Mouse (Mus musculus) forebrain, embryonic 10.5 days (tissue): ENCODE measurements around the gene Zfp467. TPM values are rescaled to one million over a fixed set of nuclear protein-coding genes. Genes with fewer than 3 reads are reported as not detected.
A peak's percentile ranks its signal among the peaks of the same experiment; 100 is the strongest.

Experiments used
- DNase-seq: peaks from one replicate; pipeline ENCODE4 v3.0.0-alpha.2; 2017; ENCODE audit warnings: low spot score; ENCODE audit errors: extremely low spot score
- H3K27ac ChIP-seq: fragments of 300-500 bp; sonication (generic); 2 replicates; pipeline ENCODE4 v1.5.1; 2016; ENCODE audit warnings: mild to moderate bottlenecking
- H3K27me3 ChIP-seq: fragments of 300-500 bp; sonication (generic); 2 replicates; pipeline ENCODE4 v1.6.1; 2016; ENCODE audit warnings: mild to moderate bottlenecking; ENCODE audit not compliant: poor library complexity, severe bottlenecking
- H3K36me3 ChIP-seq: fragments of 300-500 bp; sonication (generic); replicated peaks from 2 replicates; pipeline ENCODE4 v1.6.1; 2016; ENCODE audit warnings: mild to moderate bottlenecking, moderate library complexity
- H3K4me1 ChIP-seq: fragments of 300-500 bp; sonication (generic); 2 replicates; pipeline ENCODE4 v1.6.1; 2016
- H3K4me3 ChIP-seq: fragments of 300-500 bp; sonication (generic); 2 replicates; pipeline ENCODE4 v1.5.1; 2016; ENCODE audit warnings: mild to moderate bottlenecking, moderate library complexity
- H3K9me3 ChIP-seq: fragments of 300-500 bp; sonication (generic); 2 replicates; pipeline ENCODE4 v1.6.1; 2016; ENCODE audit warnings: mild to moderate bottlenecking, moderate library complexity
- WGBS: fragments of 180-500 bp; shearing (Covaris S2); methylation state at CpG from one replicate; pipeline ENCODE4 v1.1.7; 2016; 5-methylcytosine and 5-hydroxymethylcytosine counted together
- polyA plus RNA-seq: library from polyadenylated mRNA; unstranded; fragments of >200 nt; fragmentation: Nextera tagmentation; extraction: Ambion mirVana; gene quantifications from 2 replicates; pipeline ENCODE4 v1.2.1, GENCODE M21; 2016

Gene Zfp467
- polyA plus RNA-seq, 1 experiment from 2014 or later, result 13.1 TPM

GRCm38 (mm10) chr6:48414886-48415285 lies 30.7 kb downstream of the Zfp467 start:
- Histone ChIP-seq H3K4me1 (no peaks in the 10 kb centered on the region), H3K27me3 (no peaks in the 10 kb centered on the region), H3K9me3 (no peaks in the 10 kb centered on the region), H3K4me3 (no peak overlapping the region), H3K27ac (no peak overlapping the region), H3K36me3 (peaks cover 89% of the 10 kb centered on the region)
- no peak for DNase-seq
- 87% methylated on average over 1 of the region's 1 CpGs for WGBS

GRCm38 (mm10) chr6:48413081-48413480 lies 32.5 kb downstream of the Zfp467 start:
- no peak overlapping the region for H3K4me3 ChIP-seq
- no peak for DNase-seq
- no peaks in the 10 kb centered on the region for H3K4me1 ChIP-seq
- WGBS, result 88% methylated on average over 10 of the region's 10 CpGs
- H3K36me3 ChIP-seq, result peaks cover 99% of the 10 kb centered on the region
- no peak overlapping the region for H3K27ac ChIP-seq
- no peaks in the 10 kb centered on the region for H3K9me3 ChIP-seq
- no peaks in the 10 kb centered on the region for H3K27me3 ChIP-seq

- DNase-seq, result no peak
- no peak overlapping the region for H3K4me3 ChIP-seq
- H3K9me3 ChIP-seq, result no peaks in the 10 kb centered on the region
- H3K27ac ChIP-seq, result no peak overlapping the region
- WGBS, result 90% methylated on average over 3 of the region's 3 CpGs
- peaks cover 99% of the 10 kb centered on the region for H3K36me3 ChIP-seq
- no peaks in the 10 kb centered on the region for H3K4me1 ChIP-seq
- H3K27me3 ChIP-seq, result no peaks in the 10 kb centered on the region
Measured at GRCm38 (mm10) chr6:48412662-48413061, 33.0 kb downstream of the Zfp467 start.

GRCm38 (mm10) chr6:48412147-48412546 lies 33.5 kb downstream of the Zfp467 start:
- Histone ChIP-seq H3K27ac (no peak overlapping the region), H3K9me3 (no peaks in the 10 kb centered on the region), H3K27me3 (no peaks in the 10 kb centered on the region), H3K4me1 (no peaks in the 10 kb centered on the region), H3K36me3 (peaks cover 100% of the 10 kb centered on the region), H3K4me3 (no peak overlapping the region)
- WGBS, result 95% methylated on average over 4 of the region's 4 CpGs
- no peak for DNase-seq

GRCm38 (mm10) chr6:48411193-48412092 lies 34.2 kb downstream of the Zfp467 start:
- Histone ChIP-seq H3K27ac (no peak overlapping the region), H3K27me3 (no peaks in the 10 kb centered on the region), H3K9me3 (no peaks in the 10 kb centered on the region), H3K4me1 (no peaks in the 10 kb centered on the region), H3K36me3 (peaks cover 100% of the 10 kb centered on the region), H3K4me3 (no peak overlapping the region)
- 92% methylated on average over 6 of the region's 6 CpGs for WGBS
- no peak for DNase-seq

- Histone ChIP-seq H3K4me3 (no peak overlapping the region), H3K9me3 (no peaks in the 10 kb centered on the region), H3K27me3 (no peaks in the 10 kb centered on the region), H3K27ac (no peak overlapping the region), H3K36me3 (peaks cover 100% of the 10 kb centered on the region), H3K4me1 (no peaks in the 10 kb centered on the region)
- peak; percentile 11 for DNase-seq
- 89% methylated on average over 3 of the region's 3 CpGs for WGBS
Measured at GRCm38 (mm10) chr6:48410551-48410950, 35.1 kb downstream of the Zfp467 start.

- Histone ChIP-seq H3K4me3 (no peak overlapping the region), H3K27ac (no peak overlapping the region), H3K9me3 (no peaks in the 10 kb centered on the region), H3K27me3 (no peaks in the 10 kb centered on the region), H3K4me1 (no peaks in the 10 kb centered on the region), H3K36me3 (peaks cover 100% of the 10 kb centered on the region)
- DNase-seq, result no peak
- WGBS, result 93% methylated on average over 4 of the region's 4 CpGs
Measured at GRCm38 (mm10) chr6:48409726-48410343, 35.8 kb downstream of the Zfp467 start.

GRCm38 (mm10) chr6:48404071-48404470 lies 41.6 kb downstream of the Zfp467 start:
- no peak for DNase-seq

GRCm38 (mm10) chr6:48399906-48400305 lies 45.7 kb downstream of the Zfp467 start:
- DNase-seq, result no peak
- Histone ChIP-seq H3K4me3 (no peak overlapping the region), H3K9me3 (no peaks in the 10 kb centered on the region), H3K4me1 (peaks cover 23% of the 10 kb centered on the region), H3K36me3 (peaks cover 24% of the 10 kb centered on the region), H3K27ac (no peak overlapping the region), H3K27me3 (peaks cover 3% of the 10 kb centered on the region; the same call in 1 of the 2 replicates)
- WGBS, result 91% methylated on average over 5 of the region's 5 CpGs

More at GRCm38 (mm10) chr6:48404071-48404470, 41.6 kb downstream of the Zfp467 start:
- 90% methylated on average over 5 of the region's 5 CpGs for WGBS
- Histone ChIP-seq H3K27ac (no peak overlapping the region), H3K4me3 (no peak overlapping the region), H3K4me1 (no peaks in the 10 kb centered on the region), H3K27me3 (no peaks in the 10 kb centered on the region), H3K9me3 (no peaks in the 10 kb centered on the region), H3K36me3 (peaks cover 66% of the 10 kb centered on the region)

GRCm38 (mm10) chr6:48397336-48397735 lies 48.3 kb downstream of the Zfp467 start:
- Histone ChIP-seq H3K4me1 (peaks cover 25% of the 10 kb centered on the region), H3K9me3 (no peaks in the 10 kb centered on the region), H3K27me3 (peaks cover 11% of the 10 kb centered on the region; the same call in 1 of the 2 replicates), H3K36me3 (no peaks in the 10 kb centered on the region; the same call in 1 of the 2 replicates), H3K4me3 (no peak overlapping the region), H3K27ac (no peak overlapping the region)
- DNase-seq, result no peak
- WGBS, result 69% methylated on average over 4 of the region's 4 CpGs

- H3K9me3 ChIP-seq, result no peaks in the 10 kb centered on the region
- 96% methylated on average over 1 of the region's 1 CpGs for WGBS
- H3K4me1 ChIP-seq, result peaks cover 25% of the 10 kb centered on the region
- no peak for DNase-seq
- H3K27me3 ChIP-seq, result peaks cover 11% of the 10 kb centered on the region; the same call in 1 of the 2 replicates
- H3K4me3 ChIP-seq, result peak overlapping the region; percentile 87
- no peak overlapping the region for H3K27ac ChIP-seq
- H3K36me3 ChIP-seq, result no peaks in the 10 kb centered on the region; the same call in 1 of the 2 replicates
Measured at GRCm38 (mm10) chr6:48396686-48397085, 48.9 kb downstream of the Zfp467 start.

- peak overlapping the region; percentile 87 for H3K4me3 ChIP-seq
- no peaks in the 10 kb centered on the region; the same call in 1 of the 2 replicates for H3K36me3 ChIP-seq
- peak overlapping the region; percentile 90 for H3K27ac ChIP-seq
- H3K4me1 ChIP-seq, result peaks cover 25% of the 10 kb centered on the region
- no peak for DNase-seq
- H3K27me3 ChIP-seq, result peaks cover 11% of the 10 kb centered on the region; the same call in 1 of the 2 replicates
- H3K9me3 ChIP-seq, result no peaks in the 10 kb centered on the region
- WGBS, result 35% methylated on average over 15 of the region's 15 CpGs
Measured at GRCm38 (mm10) chr6:48396008-48396595, 49.5 kb downstream of the Zfp467 start.
